Comparison of ENCODE assay signal across 22 mouse cellular contexts in genomic region chr16:64526883-64527282, GRCm38 (mm10).
"Had no signal": no experiment of that assay in that cellular context is flagged by ENCODE, and none has a peak within 500 bp of the region (broad histone marks: within the 10 kb centered on the region; RNA-seq: fewer than 3 reads in every experiment).

No protein-coding gene starts in this region.

- DNase-seq: forebrain, postnatal 0 days; gastrocnemius, postnatal 14 days; gastrocnemius, postnatal 36 days; heart, adult 18-20 months; heart, postnatal 10 days; heart, postnatal 36 days; kidney, adult 18-20 months; kidney, adult 9 months; kidney, postnatal 25 days; layer of hippocampus, adult 9-11 months; layer of hippocampus, postnatal 36 days; left cerebral cortex, postnatal 4 days had no signal

- ATAC-seq: forebrain, postnatal 0 days; hindbrain, postnatal 0 days; intestine, embryonic 16.5 days; liver, embryonic 12.5 days had no signal

- H3K36me3 ChIP-seq: heart, embryonic 10.5 days; heart, embryonic 12.5 days; hindbrain, embryonic 13.5 days; hindbrain, embryonic 15.5 days; limb, embryonic 13.5 days; limb, embryonic 15.5 days; liver, embryonic 12.5 days had no signal

- H3K27me3 ChIP-seq: heart, embryonic 12.5 days; hindbrain, embryonic 13.5 days; hindbrain, embryonic 15.5 days; limb, embryonic 13.5 days; limb, embryonic 15.5 days; liver, embryonic 12.5 days had no signal

- H3K4me3 ChIP-seq: heart, embryonic 10.5 days; heart, embryonic 12.5 days; hindbrain, embryonic 13.5 days; hindbrain, embryonic 15.5 days; limb, embryonic 13.5 days; limb, embryonic 15.5 days; liver, embryonic 12.5 days had no signal

- H3K9me3 ChIP-seq: heart, embryonic 10.5 days; heart, embryonic 12.5 days; hindbrain, embryonic 13.5 days; hindbrain, embryonic 15.5 days; limb, embryonic 13.5 days; limb, embryonic 15.5 days; liver, embryonic 12.5 days had no signal

- H3K27ac ChIP-seq: heart, embryonic 10.5 days; hindbrain, embryonic 13.5 days; hindbrain, embryonic 15.5 days; hindbrain, postnatal 0 days; limb, embryonic 13.5 days; limb, embryonic 15.5 days; liver, embryonic 12.5 days; liver, embryonic 14.5 days had no signal

- H3K4me1 ChIP-seq: heart, embryonic 10.5 days; heart, embryonic 12.5 days; hindbrain, embryonic 15.5 days; limb, embryonic 13.5 days; limb, embryonic 15.5 days; liver, embryonic 12.5 days had no signal

- H3K4me2 ChIP-seq: heart, embryonic 12.5 days; hindbrain, embryonic 13.5 days; hindbrain, embryonic 15.5 days; limb, embryonic 13.5 days; limb, embryonic 15.5 days; liver, embryonic 12.5 days had no signal

- H3K9ac ChIP-seq: forebrain, postnatal 0 days; heart, embryonic 12.5 days; hindbrain, embryonic 13.5 days; hindbrain, embryonic 15.5 days; limb, embryonic 13.5 days; limb, embryonic 15.5 days; liver, embryonic 12.5 days; liver, embryonic 14.5 days had no signal
